Mouse (Mus musculus): ENCODE results near the gene Rps13. TPM values are rescaled to one million over a fixed set of nuclear protein-coding genes. Genes with fewer than 3 reads are reported as not detected.
"Not testable (repeated sequence)": the region's sequence is repeated elsewhere in the genome, so short reads cannot be mapped to it uniquely, and the experiment has no call there.

Gene Rps13
- polyA plus RNA-seq (2011; ENCODE audit: insufficient read depth, insufficient read length, low replicate concordance, missing spikeins): 90.8 and 446 TPM in 2 replicates

- H3K4me1 ChIP-seq (ENCODE audit: control insufficient read depth, insufficient read depth, low read length): peaks cover 2% of the 10 kb centered on the region; the same call in 1 of the 2 replicates
- peak within 1 kb of the TSS; percentile 96 for H3K4me3 ChIP-seq (replicated peaks; ENCODE audit: control insufficient read depth, low read depth, low read length)
- peak within 1 kb of the TSS; percentile 81 for H3K27ac ChIP-seq (ENCODE audit: control insufficient read depth, insufficient read depth, low read depth, low read length, poor library complexity)
- TF ChIP-seq CTCF (IDR thresholded peaks at IDR 0.05; ENCODE audit: control insufficient read depth, insufficient read depth, low read length) (peak; percentile 2; the same call in 1 of the 2 replicates), POLR2A (IDR thresholded peaks at IDR 0.05; ENCODE audit: borderline replicate concordance, control insufficient read depth, low read depth, low read length) (peak; percentile 91)
- WGBS: under 1% methylated on average over 78 of the region's 78 CpGs
Observed at GRCm38 (mm10) chr7:116333713-116334668, at the start of gene Rps13. TSS of gene Rps13 (minus strand) at chr7:116334195.

GRCm38 (mm10) chr7:116379181-116379580 is 45.2 kb upstream of the Rps13 start:
- 91% methylated on average over 6 of the region's 6 CpGs for WGBS
- not testable (repeated sequence) for H3K4me1 ChIP-seq (ENCODE audit: control insufficient read depth, insufficient read depth, low read length); H3K4me3 ChIP-seq (replicated peaks; ENCODE audit: control insufficient read depth, low read depth, low read length)

GRCm38 (mm10) chr7:116374284-116374683 is 40.3 kb upstream of the Rps13 start:
- WGBS: 80% methylated on average over 1 of the region's 1 CpGs
- Histone ChIP-seq H3K4me1 (ENCODE audit: control insufficient read depth, insufficient read depth, low read length) (no peaks in the 10 kb centered on the region), H3K4me3 (replicated peaks; ENCODE audit: control insufficient read depth, low read depth, low read length) (no peak overlapping the region), H3K27ac (ENCODE audit: control insufficient read depth, insufficient read depth, low read depth, low read length, poor library complexity) (no peak overlapping the region)
- TF ChIP-seq CTCF (IDR thresholded peaks at IDR 0.05; ENCODE audit: control insufficient read depth, insufficient read depth, low read length): no peak
- no peak for TF ChIP-seq POLR2A (IDR thresholded peaks at IDR 0.05; ENCODE audit: borderline replicate concordance, control insufficient read depth, low read depth, low read length)

More at GRCm38 (mm10) chr7:116379181-116379580, 45.2 kb upstream of the Rps13 start:
- H3K27ac ChIP-seq (ENCODE audit: control insufficient read depth, insufficient read depth, low read depth, low read length, poor library complexity): not testable (repeated sequence)

- 29% methylated on average over 1 of the region's 1 CpGs for WGBS
- no peak for TF ChIP-seq CTCF (IDR thresholded peaks at IDR 0.05; ENCODE audit: control insufficient read depth, insufficient read depth, low read length)
- no peak for TF ChIP-seq POLR2A (IDR thresholded peaks at IDR 0.05; ENCODE audit: borderline replicate concordance, control insufficient read depth, low read depth, low read length)
- Histone ChIP-seq H3K4me3 (replicated peaks; ENCODE audit: control insufficient read depth, low read depth, low read length) (no peak overlapping the region), H3K4me1 (ENCODE audit: control insufficient read depth, insufficient read depth, low read length) (peaks cover 2% of the 10 kb centered on the region; the same call in 1 of the 2 replicates), H3K27ac (ENCODE audit: control insufficient read depth, insufficient read depth, low read depth, low read length, poor library complexity) (no peak overlapping the region)
Observed at GRCm38 (mm10) chr7:116336226-116336625, 2.2 kb upstream of the Rps13 start.

GRCm38 (mm10) chr7:116335133-116335532 is 1.1 kb upstream of the Rps13 start:
- Histone ChIP-seq H3K4me3 (replicated peaks; ENCODE audit: control insufficient read depth, low read depth, low read length) (no peak overlapping the region), H3K4me1 (ENCODE audit: control insufficient read depth, insufficient read depth, low read length) (peaks cover 2% of the 10 kb centered on the region; the same call in 1 of the 2 replicates), H3K27ac (ENCODE audit: control insufficient read depth, insufficient read depth, low read depth, low read length, poor library complexity) (no peak overlapping the region)
- TF ChIP-seq CTCF (IDR thresholded peaks at IDR 0.05; ENCODE audit: control insufficient read depth, insufficient read depth, low read length): no peak
- no peak for TF ChIP-seq POLR2A (IDR thresholded peaks at IDR 0.05; ENCODE audit: borderline replicate concordance, control insufficient read depth, low read depth, low read length)
- WGBS: 76% methylated on average over 6 of the region's 6 CpGs

- WGBS: 17% methylated on average over 8 of the region's 8 CpGs
- peaks cover 2% of the 10 kb centered on the region; the same call in 1 of the 2 replicates for H3K4me1 ChIP-seq (ENCODE audit: control insufficient read depth, insufficient read depth, low read length)
- peak overlapping the region; percentile 96 for H3K4me3 ChIP-seq (replicated peaks; ENCODE audit: control insufficient read depth, low read depth, low read length)
- TF ChIP-seq POLR2A (IDR thresholded peaks at IDR 0.05; ENCODE audit: borderline replicate concordance, control insufficient read depth, low read depth, low read length) (no peak), CTCF (IDR thresholded peaks at IDR 0.05; ENCODE audit: control insufficient read depth, insufficient read depth, low read length) (no peak)
- peak overlapping the region; percentile 81 for H3K27ac ChIP-seq (ENCODE audit: control insufficient read depth, insufficient read depth, low read depth, low read length, poor library complexity)
Observed at GRCm38 (mm10) chr7:116334669-116335038, 659 bp upstream of the Rps13 start.

- H3K27ac ChIP-seq (ENCODE audit: control insufficient read depth, insufficient read depth, low read depth, low read length, poor library complexity): no peak overlapping the region
- TF ChIP-seq POLR2A (IDR thresholded peaks at IDR 0.05; ENCODE audit: borderline replicate concordance, control insufficient read depth, low read depth, low read length): no peak
- TF ChIP-seq CTCF (IDR thresholded peaks at IDR 0.05; ENCODE audit: control insufficient read depth, insufficient read depth, low read length): no peak
- H3K4me1 ChIP-seq (ENCODE audit: control insufficient read depth, insufficient read depth, low read length): peaks cover 2% of the 10 kb centered on the region; the same call in 1 of the 2 replicates
- H3K4me3 ChIP-seq (replicated peaks; ENCODE audit: control insufficient read depth, low read depth, low read length): no peak overlapping the region
- WGBS: 80% methylated on average over 2 of the region's 2 CpGs
Observed at GRCm38 (mm10) chr7:116331246-116331645, 2.7 kb downstream of the Rps13 start.

GRCm38 (mm10) chr7:116329858-116330257 is 4.1 kb downstream of the Rps13 start:
- WGBS: 90% methylated on average over 4 of the region's 4 CpGs
- TF ChIP-seq POLR2A (IDR thresholded peaks at IDR 0.05; ENCODE audit: borderline replicate concordance, control insufficient read depth, low read depth, low read length) (no peak), CTCF (IDR thresholded peaks at IDR 0.05; ENCODE audit: control insufficient read depth, insufficient read depth, low read length) (no peak)

More at GRCm38 (mm10) chr7:116329858-116330257, 4.1 kb downstream of the Rps13 start:
- Histone ChIP-seq H3K4me1 (ENCODE audit: control insufficient read depth, insufficient read depth, low read length) (peaks cover 2% of the 10 kb centered on the region; the same call in 1 of the 2 replicates), H3K27ac (ENCODE audit: control insufficient read depth, insufficient read depth, low read depth, low read length, poor library complexity) (no peak overlapping the region), H3K4me3 (replicated peaks; ENCODE audit: control insufficient read depth, low read depth, low read length) (no peak overlapping the region)
